Mouse (Mus musculus): Measurements from ENCODE around the gene Wfdc17. TPM values are rescaled to one million over a fixed set of nuclear protein-coding genes. Genes with fewer than 3 reads are reported as not detected.

Wfdc17 gene
- polyA plus RNA-seq, 1 experiment: 0.51 TPM

GRCm38 (mm10) chr11:83689918-83690317, 13.9 kb upstream of the Wfdc17 start:
- no peak for TF ChIP-seq POLR2A (IDR thresholded peaks at IDR 0.05; ENCODE audit: borderline replicate concordance, insufficient read depth, low read length)
- no peak for TF ChIP-seq CTCF (IDR thresholded peaks at IDR 0.05; ENCODE audit: borderline replicate concordance, insufficient read depth, low read depth, low read length)
- WGBS: 87% methylated on average over 1 of the region's 1 CpGs
- Histone ChIP-seq H3K27me3 (ENCODE audit: control insufficient read depth, insufficient read depth, low read length) (no peaks in the 10 kb centered on the region), H3K27ac (ENCODE audit: insufficient read depth, low read length) (no peak overlapping the region), H3K4me3 (replicated peaks; ENCODE audit: insufficient read depth, low read depth, low read length) (no peak overlapping the region), H3K4me1 (ENCODE audit: control insufficient read depth, insufficient read depth, low read length) (no peaks in the 10 kb centered on the region)
- DNase-seq: no peak

DNA sequence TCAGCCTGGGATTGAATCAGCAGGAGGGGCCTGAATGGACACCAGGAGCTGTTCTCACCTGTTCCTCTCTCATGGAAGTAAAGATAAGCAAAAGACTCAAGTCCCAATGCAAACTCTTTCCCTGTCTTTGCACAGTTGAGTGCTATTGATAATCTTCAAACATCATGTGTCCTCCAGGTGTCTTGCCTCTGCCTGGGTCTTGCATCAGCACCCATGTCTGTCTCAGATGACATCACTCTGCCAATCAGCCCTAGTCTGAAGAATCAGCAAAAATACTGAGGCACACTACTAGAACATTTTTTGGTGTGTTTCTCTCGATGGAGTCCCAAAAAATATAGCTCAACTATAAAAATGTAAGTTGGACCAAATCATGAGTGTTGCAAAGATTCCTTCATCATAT, 11.8 kb upstream of the Wfdc17 start:
- TF ChIP-seq POLR2A (IDR thresholded peaks at IDR 0.05; ENCODE audit: borderline replicate concordance, insufficient read depth, low read length): no peak
- no peak for TF ChIP-seq CTCF (IDR thresholded peaks at IDR 0.05; ENCODE audit: borderline replicate concordance, insufficient read depth, low read depth, low read length)
- Histone ChIP-seq H3K4me1 (ENCODE audit: control insufficient read depth, insufficient read depth, low read length) (no peaks in the 10 kb centered on the region), H3K27ac (ENCODE audit: insufficient read depth, low read length) (no peak overlapping the region), H3K4me3 (replicated peaks; ENCODE audit: insufficient read depth, low read depth, low read length) (no peak overlapping the region), H3K27me3 (ENCODE audit: control insufficient read depth, insufficient read depth, low read length) (no peaks in the 10 kb centered on the region)
- 57% methylated on average over 1 of the region's 1 CpGs for WGBS
- no peak for DNase-seq

DNA sequence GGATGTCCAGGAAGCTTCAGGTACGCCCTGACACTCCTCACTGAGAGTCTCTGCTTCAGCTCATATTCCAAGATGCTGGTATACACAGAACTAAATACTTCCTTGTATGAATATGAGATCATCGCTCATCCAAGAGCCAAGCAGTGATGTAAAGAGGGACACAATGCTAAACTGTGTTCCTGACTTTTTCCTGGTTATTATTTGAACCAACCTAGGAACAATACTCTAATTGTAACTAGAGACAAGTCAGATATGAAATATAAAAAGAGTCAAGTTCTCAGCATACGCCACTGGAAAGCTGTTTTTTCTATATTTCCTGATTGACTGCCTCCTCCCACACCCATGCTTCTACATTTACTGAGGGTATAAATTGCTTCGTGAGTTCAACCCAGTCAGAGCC, 4.9 kb downstream of the Wfdc17 start, which contains the start of gene Wfdc18:
Wfdc18 (plus strand) TSS at position 301 of the 400 bp plus-strand sequence.
- Histone ChIP-seq H3K27ac (ENCODE audit: insufficient read depth, low read length) (no peak within 1 kb of the TSS), H3K4me1 (ENCODE audit: control insufficient read depth, insufficient read depth, low read length) (no peaks in the 10 kb centered on the region), H3K4me3 (replicated peaks; ENCODE audit: insufficient read depth, low read depth, low read length) (no peak within 1 kb of the TSS), H3K27me3 (ENCODE audit: control insufficient read depth, insufficient read depth, low read length) (no peaks in the 10 kb centered on the region)
- 72% methylated on average over 4 of the region's 4 CpGs for WGBS
- TF ChIP-seq CTCF (IDR thresholded peaks at IDR 0.05; ENCODE audit: borderline replicate concordance, insufficient read depth, low read depth, low read length): no peak
- no peak for TF ChIP-seq POLR2A (IDR thresholded peaks at IDR 0.05; ENCODE audit: borderline replicate concordance, insufficient read depth, low read length)
- no peak for DNase-seq

- no peak for DNase-seq
- Histone ChIP-seq H3K27me3 (ENCODE audit: control insufficient read depth, insufficient read depth, low read length) (no peaks in the 10 kb centered on the region), H3K27ac (ENCODE audit: insufficient read depth, low read length) (no peak overlapping the region), H3K4me3 (replicated peaks; ENCODE audit: insufficient read depth, low read depth, low read length) (no peak overlapping the region), H3K4me1 (ENCODE audit: control insufficient read depth, insufficient read depth, low read length) (no peaks in the 10 kb centered on the region)
- TF ChIP-seq POLR2A (IDR thresholded peaks at IDR 0.05; ENCODE audit: borderline replicate concordance, insufficient read depth, low read length): no peak
- TF ChIP-seq CTCF (IDR thresholded peaks at IDR 0.05; ENCODE audit: borderline replicate concordance, insufficient read depth, low read depth, low read length): no peak
- 73% methylated on average over 5 of the region's 5 CpGs for WGBS
Observed at GRCm38 (mm10) chr11:83709683-83710082, 5.9 kb downstream of the Wfdc17 start.

DNA sequence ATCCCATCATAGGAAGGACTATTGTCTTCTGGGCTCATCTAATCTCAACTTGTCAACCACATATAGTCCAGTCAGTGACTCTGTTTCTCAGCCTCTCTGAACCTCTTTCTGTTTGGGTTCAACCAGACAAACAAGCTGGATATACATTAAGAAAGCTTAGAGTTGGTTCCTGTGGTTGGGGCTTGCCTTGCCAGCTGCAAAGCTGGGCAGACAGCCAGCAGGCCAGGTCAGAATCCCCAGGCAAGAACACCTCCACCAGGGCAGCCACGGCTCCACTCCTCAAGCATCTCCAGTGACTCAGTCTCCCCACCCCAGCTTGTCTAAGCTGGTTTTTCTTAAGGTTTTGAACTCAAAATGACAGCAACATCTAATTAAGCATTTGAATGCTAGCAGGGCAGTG, 8.9 kb downstream of the Wfdc17 start:
- DNase-seq: no peak
- TF ChIP-seq POLR2A (IDR thresholded peaks at IDR 0.05; ENCODE audit: borderline replicate concordance, insufficient read depth, low read length) (no peak), CTCF (IDR thresholded peaks at IDR 0.05; ENCODE audit: borderline replicate concordance, insufficient read depth, low read depth, low read length) (no peak)
- H3K4me3 ChIP-seq (replicated peaks; ENCODE audit: insufficient read depth, low read depth, low read length): no peak overlapping the region
- H3K27ac ChIP-seq (ENCODE audit: insufficient read depth, low read length): no peak overlapping the region
- H3K27me3 ChIP-seq (ENCODE audit: control insufficient read depth, insufficient read depth, low read length): no peaks in the 10 kb centered on the region
- H3K4me1 ChIP-seq (ENCODE audit: control insufficient read depth, insufficient read depth, low read length): no peaks in the 10 kb centered on the region
- WGBS: 39% methylated on average over 1 of the region's 1 CpGs

- Histone ChIP-seq H3K27ac (ENCODE audit: insufficient read depth, low read length) (no peak overlapping the region), H3K27me3 (ENCODE audit: control insufficient read depth, insufficient read depth, low read length) (no peaks in the 10 kb centered on the region), H3K4me3 (replicated peaks; ENCODE audit: insufficient read depth, low read depth, low read length) (no peak overlapping the region), H3K4me1 (ENCODE audit: control insufficient read depth, insufficient read depth, low read length) (no peaks in the 10 kb centered on the region)
- WGBS: 77% methylated on average over 2 of the region's 2 CpGs
- TF ChIP-seq POLR2A (IDR thresholded peaks at IDR 0.05; ENCODE audit: borderline replicate concordance, insufficient read depth, low read length) (no peak), CTCF (IDR thresholded peaks at IDR 0.05; ENCODE audit: borderline replicate concordance, insufficient read depth, low read depth, low read length) (no peak)
- no peak for DNase-seq
Observed at GRCm38 (mm10) chr11:83713925-83714324, 10.1 kb downstream of the Wfdc17 start.

- no peaks in the 10 kb centered on the region for H3K4me1 ChIP-seq (ENCODE audit: control insufficient read depth, insufficient read depth, low read length)
- no peak for TF ChIP-seq POLR2A (IDR thresholded peaks at IDR 0.05; ENCODE audit: borderline replicate concordance, insufficient read depth, low read length)
- TF ChIP-seq CTCF (IDR thresholded peaks at IDR 0.05; ENCODE audit: borderline replicate concordance, insufficient read depth, low read depth, low read length): no peak
- H3K27ac ChIP-seq (ENCODE audit: insufficient read depth, low read length): no peak overlapping the region
- WGBS: 67% methylated on average over 6 of the region's 6 CpGs
- no peaks in the 10 kb centered on the region for H3K27me3 ChIP-seq (ENCODE audit: control insufficient read depth, insufficient read depth, low read length)
- no peak for DNase-seq
- no peak overlapping the region for H3K4me3 ChIP-seq (replicated peaks; ENCODE audit: insufficient read depth, low read depth, low read length)
Observed at GRCm38 (mm10) chr11:83717042-83717665, 13.4 kb downstream of the Wfdc17 start.

DNA sequence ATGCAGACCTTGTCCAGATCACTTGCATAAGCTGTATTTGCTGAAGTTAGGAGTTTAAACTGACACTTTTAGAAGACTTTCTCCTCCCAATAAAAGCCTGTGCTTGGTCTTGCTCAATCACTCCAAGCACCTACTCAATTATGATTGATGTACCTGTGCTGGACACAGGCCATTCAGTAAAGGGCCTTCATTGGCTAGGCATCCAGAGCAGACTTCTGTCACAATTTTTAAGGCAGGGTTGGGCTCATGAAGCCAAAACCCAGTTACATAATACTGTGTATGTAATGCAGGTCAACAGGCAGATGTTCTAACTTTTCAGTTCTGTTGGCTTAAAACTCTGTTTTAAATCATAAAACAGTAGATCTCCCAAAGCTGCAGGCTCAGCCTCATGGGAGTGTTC, 17.0 kb downstream of the Wfdc17 start:
- Histone ChIP-seq H3K27me3 (ENCODE audit: control insufficient read depth, insufficient read depth, low read length) (no peaks in the 10 kb centered on the region), H3K4me3 (replicated peaks; ENCODE audit: insufficient read depth, low read depth, low read length) (no peak overlapping the region), H3K4me1 (ENCODE audit: control insufficient read depth, insufficient read depth, low read length) (no peaks in the 10 kb centered on the region), H3K27ac (ENCODE audit: insufficient read depth, low read length) (no peak overlapping the region)
- no peak for DNase-seq
- TF ChIP-seq CTCF (IDR thresholded peaks at IDR 0.05; ENCODE audit: borderline replicate concordance, insufficient read depth, low read depth, low read length) (no peak), POLR2A (IDR thresholded peaks at IDR 0.05; ENCODE audit: borderline replicate concordance, insufficient read depth, low read length) (no peak)

Measured in cerebellum, adult 2 months (tissue).